Mouse (Mus musculus): ENCODE results near the gene Catsper2. TPM values are rescaled to one million over a fixed set of nuclear protein-coding genes. Genes with fewer than 3 reads are reported as not detected.

Gene Catsper2
- polyA plus RNA-seq, 2 experiments from 2014 or later, result 2.3 to 3.4 TPM

DNA sequence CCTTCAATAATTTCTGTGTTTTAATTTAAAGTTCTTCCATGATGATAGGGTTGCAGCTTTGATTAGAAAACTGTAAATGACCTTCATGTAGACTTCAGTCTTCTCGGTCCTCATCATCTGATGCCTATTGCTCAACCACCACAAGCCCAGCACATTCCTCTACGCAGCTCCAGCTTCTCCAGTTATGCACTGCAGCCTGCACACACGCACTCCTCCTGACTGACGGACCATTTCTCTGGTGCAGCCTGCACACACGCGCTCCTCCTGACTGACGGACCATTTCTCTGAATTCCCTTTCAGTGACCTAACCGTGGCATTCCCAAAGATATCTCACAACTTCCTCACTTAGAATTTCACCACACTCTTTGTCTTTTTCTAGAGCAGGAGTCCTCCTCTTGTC is 60.4 kb downstream of the Catsper2 start:
- ATAC-seq, result no peak

Other genes with a start within 250 kb of the Catsper2 start
- gene Tubgcp4, start 243.1 kb downstream of the Catsper2 start, polyA plus RNA-seq (2017; shearing (Covaris generic)), result 100 to 1,000 TPM in 1 of 2 experiments, 10 to 100 TPM in 1; 92.2 to 131 TPM
- 10 to 100 TPM; 30.4 to 44.1 TPM for gene Zscan29, start 242.7 kb downstream of the Catsper2 start, polyA plus RNA-seq (2017; shearing (Covaris generic))
- 10 to 100 TPM; 31.6 to 38.7 TPM for gene Trp53bp1, start 142.4 kb downstream of the Catsper2 start, polyA plus RNA-seq (2017; shearing (Covaris generic))
- gene Map1a, start 124.2 kb downstream of the Catsper2 start, polyA plus RNA-seq (2017; shearing (Covaris generic)), result under 1 TPM; 0.03 to 0.09 TPM
- gene Ppip5k1, start 58.4 kb downstream of the Catsper2 start, polyA plus RNA-seq (2017; shearing (Covaris generic)), result 1 to 10 TPM; 6.8 to 9.5 TPM
- gene Ckmt1, start 56.1 kb downstream of the Catsper2 start, polyA plus RNA-seq (2017; shearing (Covaris generic)), result not detected
- gene Strc, start 26.6 kb downstream of the Catsper2 start, polyA plus RNA-seq (2017; shearing (Covaris generic)), result under 1 TPM; 0.10 to 0.35 TPM
- 100 to 1,000 TPM; 665 to 860 TPM for gene Pdia3, start within 50 bp of the Catsper2 start, polyA plus RNA-seq (2017; shearing (Covaris generic))
- gene Ell3, start 30.5 kb upstream of the Catsper2 start, polyA plus RNA-seq (2017; shearing (Covaris generic)), result 1 to 10 TPM; 1.6 to 1.7 TPM
- 100 to 1,000 TPM; 677 to 841 TPM for gene Serf2, start 35.4 kb upstream of the Catsper2 start, polyA plus RNA-seq (2017; shearing (Covaris generic))
- 100 to 1,000 TPM; 114 to 126 TPM for gene Hypk, start 39.5 kb upstream of the Catsper2 start, polyA plus RNA-seq (2017; shearing (Covaris generic))
- under 1 TPM in 1 of 2 experiments, not detected in 1; 0.33 TPM for gene Serinc4, start 43.0 kb upstream of the Catsper2 start, polyA plus RNA-seq (2017; shearing (Covaris generic))
- gene Mfap1b, start 60.3 kb upstream of the Catsper2 start, polyA plus RNA-seq (2017; shearing (Covaris generic)), result 10 to 100 TPM; 88.2 to 89.2 TPM
- gene Mfap1a, start 92.9 kb upstream of the Catsper2 start, polyA plus RNA-seq (2017; shearing (Covaris generic)), result 10 to 100 TPM; 28.6 to 43.0 TPM
- gene Wdr76, start 92.9 kb upstream of the Catsper2 start, polyA plus RNA-seq (2017; shearing (Covaris generic)), result 10 to 100 TPM in 1 of 2 experiments, 1 to 10 TPM in 1; 7.2 to 11.2 TPM

Measured in CD4-positive, CD25-positive, alpha-beta regulatory T cell, adult 4 months (primary cell).